Mouse (Mus musculus): ENCODE data around the gene Rnf220.

DNA sequence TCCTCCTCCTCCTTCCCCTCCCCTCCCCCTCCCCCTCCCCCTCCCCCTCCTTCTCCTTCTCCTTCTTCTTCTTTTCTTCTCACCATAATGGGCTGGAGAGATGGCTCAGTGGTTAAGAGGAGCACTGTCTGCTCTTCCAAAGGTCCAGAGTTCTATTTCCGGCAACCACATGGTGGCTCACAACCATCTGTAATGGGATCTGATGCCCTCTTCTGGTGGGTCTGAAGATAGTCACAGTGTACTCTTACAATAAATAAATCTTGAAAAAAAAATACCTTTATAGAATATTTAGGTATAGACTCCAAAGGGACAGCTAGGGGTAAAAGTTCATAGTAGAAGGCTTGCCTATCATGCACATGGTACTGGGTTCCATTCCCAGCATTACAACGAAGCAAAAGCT, 235.6 kb downstream of the Rnf220 start:
- TF ChIP-seq CTCF (IDR thresholded peaks at IDR 0.05; ENCODE audit: low read depth) (no peak), EP300 (IDR thresholded peaks at IDR 0.05; ENCODE audit: low read depth) (no peak)
